Mouse (Mus musculus) hindbrain, postnatal 0 days (tissue): Measurements from ENCODE around the gene Patl2. TPM values are rescaled to one million over a fixed set of nuclear protein-coding genes. Genes with fewer than 3 reads are reported as not detected.
A peak's percentile ranks its signal among the peaks of the same experiment; 100 is the strongest.

Source experiments
- ATAC-seq: fragments of 200-750 bp; cut with Nextera tagmentation; 2 replicates; pipeline ENCODE4 v1.8.0; 2017; ENCODE audit warnings: mild to moderate bottlenecking, moderate TSS enrichment, moderate library complexity
- DNase-seq: peaks from one replicate; pipeline ENCODE4 v3.0.0-alpha.2; 2015; ENCODE audit warnings: low spot score
- H3K27ac ChIP-seq: fragments of 300-500 bp; sonication (generic); 2 replicates; pipeline ENCODE4 v1.5.1; 2014; ENCODE audit warnings: mild to moderate bottlenecking
- H3K27me3 ChIP-seq: fragments of 300-500 bp; sonication (generic); 2 replicates; pipeline ENCODE4 v1.6.1; 2014; ENCODE audit warnings: low read length, mixed read lengths; ENCODE audit not compliant: insufficient read depth
- H3K36me3 ChIP-seq: fragments of 300-500 bp; sonication (generic); 2 replicates; pipeline ENCODE4 v1.6.1; 2014; ENCODE audit warnings: low read length, mixed read lengths; ENCODE audit not compliant: insufficient read depth
- H3K4me1 ChIP-seq: fragments of 300-500 bp; sonication (generic); 2 replicates; pipeline ENCODE4 v1.6.1; 2014; ENCODE audit warnings: antibody characterized with exemption, low read length, mixed read lengths; ENCODE audit not compliant: insufficient read depth
- H3K4me2 ChIP-seq: fragments of 300-500 bp; sonication (generic); 2 replicates; pipeline ENCODE4 v1.6.1; 2014; ENCODE audit warnings: low read depth, mild to moderate bottlenecking, low read length, moderate library complexity, mixed read lengths
- H3K4me3 ChIP-seq: fragments of 300-500 bp; sonication (generic); 2 replicates; pipeline ENCODE4 v1.5.1; 2014; ENCODE audit warnings: low read length
- H3K9ac ChIP-seq: fragments of 300-500 bp; sonication (generic); replicated peaks from 2 replicates; pipeline ENCODE4 v1.6.1; 2014; ENCODE audit warnings: mild to moderate bottlenecking, low read length, moderate library complexity, mixed read lengths
- H3K9me3 ChIP-seq: fragments of 300-500 bp; sonication (generic); 2 replicates; pipeline ENCODE4 v1.6.1; 2016; ENCODE audit warnings: low read length, mixed read lengths
- CTCF ChIP-seq: IDR thresholded peaks from 2 replicates; pipeline ENCODE4 v1.5.1; 2016; ENCODE audit warnings: antibody characterized with exemption, control low read depth, low read depth
- WGBS: fragments of 180-500 bp; shearing (Covaris S2); extraction: QIAGEN DNeasy Blood & Tissue Kit; methylation state at CpG from one replicate; pipeline ENCODE4 v1.1.7; 2014; 5-methylcytosine and 5-hydroxymethylcytosine counted together
- polyA plus RNA-seq: library from polyadenylated mRNA; unstranded; fragments of >200 nt; fragmentation: Nextera tagmentation; extraction: Ambion mirVana; gene quantifications from 2 replicates; pipeline ENCODE4 v1.2.1, GENCODE M21; 2015
- total RNA-seq: library from RNA; depleted of rRNA; stranded (reverse); fragments of >200 nt; gene quantifications from 2 replicates; pipeline ENCODE4 v1.2.3, GENCODE M21; 2014; rRNA removed

The Patl2 gene
- total and polyA plus RNA-seq, 2 experiments from 2014 or later, result 0.09 TPM; not detected in 1

DNA sequence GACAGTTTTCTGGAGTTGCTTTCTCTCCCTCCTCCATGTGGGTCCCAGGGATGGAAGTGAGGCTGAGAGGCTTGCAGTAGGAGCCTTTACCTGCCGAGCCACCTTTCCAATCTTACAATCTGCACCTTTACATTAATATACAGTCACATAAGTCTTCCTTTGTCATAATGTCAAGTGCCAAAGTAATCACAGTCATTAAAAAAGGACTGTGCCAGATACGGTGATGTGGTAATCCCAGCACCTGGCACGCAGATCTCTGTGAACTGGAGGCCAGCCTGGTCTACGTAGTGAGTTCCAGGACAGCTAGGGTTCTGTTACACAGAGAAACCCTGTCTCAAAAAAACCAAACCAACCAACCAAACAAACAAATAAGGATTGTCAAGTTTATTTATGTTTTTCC is 92.1 kb downstream of the Patl2 start:
- no peak for TF ChIP-seq CTCF
- H3K4me2 ChIP-seq, result no peak overlapping the region

DNA sequence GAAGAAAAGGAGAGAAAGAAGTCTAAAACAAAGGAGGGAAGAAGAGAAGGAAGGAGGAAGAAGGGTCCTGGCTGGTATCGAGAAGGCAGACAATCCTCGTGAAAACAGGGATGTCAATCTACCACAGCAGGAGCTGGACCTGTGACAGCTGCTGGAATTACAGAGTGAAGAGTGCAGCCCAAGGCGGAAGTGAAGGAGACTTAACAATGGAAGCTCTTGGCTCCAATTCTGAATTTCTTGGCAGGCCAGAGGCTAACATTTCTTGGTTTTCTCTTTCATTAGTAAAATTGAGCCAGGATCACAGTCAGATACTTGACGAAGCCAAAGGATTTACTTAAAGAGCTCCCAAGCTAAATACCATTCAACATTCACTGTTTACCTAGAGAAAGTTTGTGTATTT is 99.5 kb downstream of the Patl2 start:
- no peaks in the 10 kb centered on the region for H3K4me1 ChIP-seq
- no peaks in the 10 kb centered on the region for H3K9me3 ChIP-seq
- no peaks in the 10 kb centered on the region for H3K27me3 ChIP-seq
- no peak overlapping the region for H3K9ac ChIP-seq
- no peak overlapping the region for H3K4me2 ChIP-seq
- H3K27ac ChIP-seq, result no peak overlapping the region
- WGBS, result 44% methylated on average over 4 of the region's 4 CpGs
- no peak overlapping the region for H3K4me3 ChIP-seq
- TF ChIP-seq CTCF, result no peak
- H3K36me3 ChIP-seq, result peaks cover 39% of the 10 kb centered on the region
- DNase-seq, result peak; percentile 61
- no peak for ATAC-seq

More for the DNA sequence above, 92.1 kb downstream of the Patl2 start:
- Histone ChIP-seq H3K9ac (no peak overlapping the region), H3K4me3 (no peak overlapping the region), H3K27ac (no peak overlapping the region), H3K4me1 (no peaks in the 10 kb centered on the region), H3K36me3 (peaks cover 53% of the 10 kb centered on the region), H3K9me3 (no peaks in the 10 kb centered on the region), H3K27me3 (no peaks in the 10 kb centered on the region)
- ATAC-seq, result no peak
- WGBS, result 93% methylated on average over 4 of the region's 4 CpGs
- DNase-seq, result no peak

- 43% methylated on average over 7 of the region's 7 CpGs for WGBS
- peak; percentile 53 for DNase-seq
- no peak overlapping the region for H3K4me2 ChIP-seq
- H3K27ac ChIP-seq, result no peak overlapping the region
- TF ChIP-seq CTCF, result no peak
- no peaks in the 10 kb centered on the region for H3K9me3 ChIP-seq
- H3K9ac ChIP-seq, result no peak overlapping the region
- peaks cover 25% of the 10 kb centered on the region for H3K36me3 ChIP-seq
- H3K27me3 ChIP-seq, result no peaks in the 10 kb centered on the region
- no peak overlapping the region for H3K4me3 ChIP-seq
- ATAC-seq, result no peak
- no peaks in the 10 kb centered on the region for H3K4me1 ChIP-seq
Measured at GRCm38 (mm10) chr2:122081728-122082456, 104.1 kb downstream of the Patl2 start.

Other genes with a start within 250 kb of the Patl2 start
- 32.0 and 40.2 TPM in 2 replicates for gene Ctdspl2, start 230.2 kb downstream of the Patl2 start, total RNA-seq
- gene Ctdspl2, start 230.2 kb downstream of the Patl2 start, polyA plus RNA-seq, result 32.6 and 33.6 TPM in 2 replicates
- 0.05 and 0.61 TPM in 2 replicates for gene Mageb3, start 230.1 kb downstream of the Patl2 start, total RNA-seq
- gene Mageb3, start 230.1 kb downstream of the Patl2 start, polyA plus RNA-seq, result 0.10 and 0.15 TPM in 2 replicates
- 16.7 and 22.1 TPM in 2 replicates for gene Eif3j1, start 157.6 kb downstream of the Patl2 start, total RNA-seq
- 12.7 and 13.0 TPM in 2 replicates for gene Eif3j1, start 157.6 kb downstream of the Patl2 start, polyA plus RNA-seq
- 19.9 and 21.9 TPM in 2 replicates for gene Spg11, start 67.8 kb downstream of the Patl2 start, total RNA-seq
- gene Spg11, start 67.8 kb downstream of the Patl2 start, polyA plus RNA-seq, result 4.3 and 4.5 TPM in 2 replicates
- 101 and 111 TPM in 2 replicates for gene B2m, start 38.5 kb downstream of the Patl2 start, total RNA-seq
- gene B2m, start 38.5 kb downstream of the Patl2 start, polyA plus RNA-seq, result 208 and 216 TPM in 2 replicates
- not detected in 2 replicates for gene Trim69, start 25.5 kb downstream of the Patl2 start, total RNA-seq
- not detected in 2 replicates for gene Trim69, start 25.5 kb downstream of the Patl2 start, polyA plus RNA-seq
- not detected in 2 replicates for gene Terb2, start 83 bp upstream of the Patl2 start, total RNA-seq
- not detected in 2 replicates for gene Terb2, start 83 bp upstream of the Patl2 start, polyA plus RNA-seq
- 24.1 and 26.7 TPM in 2 replicates for gene Sord, start 48.6 kb upstream of the Patl2 start, total RNA-seq
- gene Sord, start 48.6 kb upstream of the Patl2 start, polyA plus RNA-seq, result 26.8 and 28.2 TPM in 2 replicates
- 0.16 TPM in 1 of 2 replicates, not detected in the other for gene Duox2, start 112.3 kb upstream of the Patl2 start, total RNA-seq
- 0.05 TPM in 1 of 2 replicates, not detected in the other for gene Duox2, start 112.3 kb upstream of the Patl2 start, polyA plus RNA-seq
- gene Duoxa2, start 112.7 kb upstream of the Patl2 start, total RNA-seq, result 0.37 and 0.93 TPM in 2 replicates
- 0.38 and 0.73 TPM in 2 replicates for gene Duoxa2, start 112.7 kb upstream of the Patl2 start, polyA plus RNA-seq
- not detected in 2 replicates for gene Duoxa1, start 127.5 kb upstream of the Patl2 start, total RNA-seq
- 0.35 TPM in 2 replicates for gene Duoxa1, start 127.5 kb upstream of the Patl2 start, polyA plus RNA-seq
- gene Duox1, start 129.5 kb upstream of the Patl2 start, total RNA-seq, result 0.10 and 0.11 TPM in 2 replicates
- 0.10 and 0.14 TPM in 2 replicates for gene Duox1, start 129.5 kb upstream of the Patl2 start, polyA plus RNA-seq
- 131 and 134 TPM in 2 replicates for gene Shf, start 183.0 kb upstream of the Patl2 start, total RNA-seq
- gene Shf, start 183.0 kb upstream of the Patl2 start, polyA plus RNA-seq, result 12.2 and 13.0 TPM in 2 replicates
- 0.16 TPM in 1 of 2 replicates, not detected in the other for gene Slc28a2, start 240.3 kb upstream of the Patl2 start, total RNA-seq
- gene Slc28a2, start 240.3 kb upstream of the Patl2 start, polyA plus RNA-seq, result 0.13 TPM in 1 of 2 replicates, not detected in the other